Mouse (Mus musculus): Measurements from ENCODE around the gene Smoc1. TPM values are rescaled to one million over a fixed set of nuclear protein-coding genes. Genes with fewer than 3 reads are reported as not detected.

Smoc1 gene
- polyA plus RNA-seq, 1 experiment from 2014 or later, result 14.7 TPM

DNA sequence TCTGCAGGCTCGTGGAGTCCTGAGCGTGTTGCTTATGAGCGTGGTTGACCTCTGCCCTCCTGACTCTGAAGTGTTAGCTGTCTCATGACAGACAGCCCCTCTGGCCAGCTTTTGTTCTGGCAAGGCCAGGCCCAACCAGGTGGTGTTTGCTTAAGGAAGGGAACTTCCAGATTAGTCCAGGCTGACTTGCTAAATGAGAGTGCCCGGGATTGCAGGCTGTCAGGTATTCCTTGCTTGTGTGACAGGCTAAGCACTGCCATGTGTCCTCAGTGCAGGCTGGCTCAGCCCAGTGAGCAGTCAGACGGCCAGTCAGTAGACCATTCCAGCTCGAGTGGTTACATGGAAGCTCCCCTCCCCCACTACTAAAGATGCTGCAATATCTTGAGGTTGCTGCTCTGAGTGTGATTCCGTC, 82.0 kb downstream of the Smoc1 start:
- 16% methylated on average over 7 of the region's 7 CpGs for WGBS
- no peak overlapping the region for H3K27ac ChIP-seq
- no peaks in the 10 kb centered on the region for H3K9me3 ChIP-seq
- H3K4me3 ChIP-seq, result no peak overlapping the region
- peaks cover 10% of the 10 kb centered on the region for H3K4me1 ChIP-seq
- no peaks in the 10 kb centered on the region for H3K36me3 ChIP-seq
- no peak for ATAC-seq (ENCODE audit: low FRiP score, low read depth)
- no peak overlapping the region for H3K9ac ChIP-seq
- no peaks in the 10 kb centered on the region for H3K27me3 ChIP-seq (replicated peaks)
- no peak overlapping the region for H3K4me2 ChIP-seq (replicated peaks)

DNA sequence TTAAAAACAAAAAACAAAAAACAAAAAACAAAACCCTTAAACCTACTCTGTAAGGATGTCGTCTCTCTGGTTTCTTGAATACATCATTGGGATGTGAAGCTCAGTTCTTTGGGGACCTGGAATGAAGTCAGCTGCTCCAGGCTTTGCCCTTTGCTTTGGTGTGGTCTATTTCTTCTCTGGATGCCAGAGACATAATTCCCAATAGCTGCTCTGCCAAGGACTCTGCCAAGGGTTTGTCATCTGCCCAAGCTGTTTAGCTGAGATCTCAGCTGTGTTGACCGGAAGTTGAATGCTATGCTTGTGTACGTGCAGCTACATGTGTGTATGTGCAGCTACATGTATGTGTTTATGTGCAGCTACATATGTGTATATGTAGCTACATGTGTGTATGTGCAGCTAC, 83.4 kb downstream of the Smoc1 start:
- Histone ChIP-seq H3K27ac (no peak overlapping the region), H3K4me2 (replicated peaks) (no peak overlapping the region), H3K9me3 (no peaks in the 10 kb centered on the region), H3K27me3 (replicated peaks) (no peaks in the 10 kb centered on the region), H3K4me1 (peaks cover 10% of the 10 kb centered on the region), H3K4me3 (no peak overlapping the region), H3K9ac (no peak overlapping the region), H3K36me3 (no peaks in the 10 kb centered on the region)
- ATAC-seq (ENCODE audit: low FRiP score, low read depth), result no peak
- 95% methylated on average over 3 of the region's 3 CpGs for WGBS

DNA sequence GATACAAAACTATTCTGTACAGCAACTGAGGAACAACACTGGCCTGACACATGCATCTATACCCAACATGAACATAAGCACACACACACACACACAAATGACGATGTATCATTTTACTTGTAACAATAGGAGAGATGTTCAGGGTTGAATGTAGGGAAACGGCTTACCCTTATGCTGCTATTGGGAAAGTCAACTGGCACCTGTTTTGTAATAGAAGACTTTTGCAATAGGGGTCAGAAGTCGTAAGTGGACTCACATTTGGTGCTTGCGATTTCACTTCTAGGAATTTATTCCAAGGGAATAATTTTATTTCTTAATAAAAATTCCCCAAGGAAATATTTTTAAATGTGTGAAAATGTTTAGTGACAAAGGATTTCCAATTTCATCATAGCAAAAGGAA, 85.7 kb downstream of the Smoc1 start:
- H3K9ac ChIP-seq, result no peak overlapping the region
- H3K4me1 ChIP-seq, result peaks cover 10% of the 10 kb centered on the region
- no peak overlapping the region for H3K4me3 ChIP-seq
- no peak for ATAC-seq (ENCODE audit: low FRiP score, low read depth)
- no peaks in the 10 kb centered on the region for H3K9me3 ChIP-seq
- H3K4me2 ChIP-seq (replicated peaks), result no peak overlapping the region
- 94% methylated on average over 4 of the region's 4 CpGs for WGBS
- no peaks in the 10 kb centered on the region for H3K27me3 ChIP-seq (replicated peaks)
- no peaks in the 10 kb centered on the region for H3K36me3 ChIP-seq
- H3K27ac ChIP-seq, result no peak overlapping the region

DNA sequence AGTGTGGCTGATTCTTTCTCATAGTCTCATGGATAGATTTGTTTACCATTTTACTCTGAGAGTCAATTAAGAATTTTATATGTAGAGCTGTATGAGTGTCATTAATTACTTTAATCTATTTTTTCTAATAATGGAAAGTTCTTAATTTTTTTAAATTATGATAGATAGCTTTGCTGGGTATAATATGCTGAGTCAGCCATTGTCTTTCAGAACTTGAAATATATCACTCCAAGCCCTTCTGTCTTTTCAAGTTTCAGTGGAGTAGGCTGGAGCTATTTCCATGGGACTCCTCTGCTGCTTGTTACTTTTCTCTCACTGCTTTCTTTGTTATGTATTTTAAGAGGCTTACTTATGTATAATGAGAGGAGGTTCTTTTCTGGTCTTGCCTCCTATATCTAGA, 93.7 kb downstream of the Smoc1 start:
- Histone ChIP-seq H3K27me3 (replicated peaks) (no peaks in the 10 kb centered on the region), H3K9me3 (no peaks in the 10 kb centered on the region), H3K4me1 (no peaks in the 10 kb centered on the region), H3K4me3 (no peak overlapping the region), H3K9ac (no peak overlapping the region), H3K27ac (no peak overlapping the region), H3K36me3 (no peaks in the 10 kb centered on the region), H3K4me2 (replicated peaks) (no peak overlapping the region)
- no peak for ATAC-seq (ENCODE audit: low FRiP score, low read depth)

DNA sequence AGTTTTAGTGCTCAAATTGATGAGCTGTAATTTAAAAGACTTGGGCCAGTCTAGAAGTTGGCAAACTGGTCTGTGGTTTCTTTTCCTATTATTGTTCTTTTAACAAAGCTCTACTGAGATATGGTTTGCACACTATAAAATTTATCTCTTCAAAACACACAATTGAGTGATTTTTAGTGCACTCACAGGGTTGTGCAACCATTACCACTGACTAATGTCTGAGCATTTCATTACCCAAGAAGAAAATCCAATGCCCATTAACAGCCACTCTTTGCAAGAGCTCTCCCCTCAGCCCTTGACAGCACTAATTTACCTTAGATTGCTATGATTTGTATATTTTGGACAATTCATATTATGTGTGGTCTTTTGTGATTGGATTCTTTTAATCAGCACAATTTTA, 97.2 kb downstream of the Smoc1 start:
- ATAC-seq (ENCODE audit: low FRiP score, low read depth), result no peak
- Histone ChIP-seq H3K36me3 (no peaks in the 10 kb centered on the region), H3K9me3 (no peaks in the 10 kb centered on the region), H3K4me2 (replicated peaks) (no peak overlapping the region), H3K4me3 (no peak overlapping the region), H3K27me3 (replicated peaks) (no peaks in the 10 kb centered on the region), H3K9ac (no peak overlapping the region), H3K27ac (no peak overlapping the region), H3K4me1 (no peaks in the 10 kb centered on the region)

DNA sequence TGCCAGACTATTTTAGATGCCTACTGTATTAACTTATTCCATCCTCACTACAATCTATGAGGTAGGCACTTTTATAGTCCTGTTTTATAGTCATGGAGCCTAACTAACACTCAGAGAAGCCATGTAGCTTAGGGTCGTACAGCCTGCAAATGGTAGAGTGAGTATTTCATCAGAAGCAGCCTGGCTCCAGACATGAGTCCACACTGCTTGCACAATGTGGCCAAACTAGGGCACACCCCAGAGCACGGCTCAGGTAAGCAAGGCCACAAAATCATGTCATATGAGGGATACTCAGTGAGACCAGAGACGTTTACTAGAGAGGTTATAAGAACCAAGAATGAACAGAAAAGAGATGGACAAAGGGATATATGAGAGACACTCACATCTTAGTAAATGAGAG, 100.2 kb downstream of the Smoc1 start:
- H3K4me1 ChIP-seq, result no peaks in the 10 kb centered on the region
- no peaks in the 10 kb centered on the region for H3K27me3 ChIP-seq (replicated peaks)
- no peaks in the 10 kb centered on the region for H3K9me3 ChIP-seq
- H3K4me3 ChIP-seq, result no peak overlapping the region
- WGBS, result 86% methylated on average over 3 of the region's 3 CpGs
- no peak for ATAC-seq (ENCODE audit: low FRiP score, low read depth)
- no peak overlapping the region for H3K9ac ChIP-seq
- H3K36me3 ChIP-seq, result no peaks in the 10 kb centered on the region
- H3K27ac ChIP-seq, result no peak overlapping the region
- H3K4me2 ChIP-seq (replicated peaks), result no peak overlapping the region

DNA sequence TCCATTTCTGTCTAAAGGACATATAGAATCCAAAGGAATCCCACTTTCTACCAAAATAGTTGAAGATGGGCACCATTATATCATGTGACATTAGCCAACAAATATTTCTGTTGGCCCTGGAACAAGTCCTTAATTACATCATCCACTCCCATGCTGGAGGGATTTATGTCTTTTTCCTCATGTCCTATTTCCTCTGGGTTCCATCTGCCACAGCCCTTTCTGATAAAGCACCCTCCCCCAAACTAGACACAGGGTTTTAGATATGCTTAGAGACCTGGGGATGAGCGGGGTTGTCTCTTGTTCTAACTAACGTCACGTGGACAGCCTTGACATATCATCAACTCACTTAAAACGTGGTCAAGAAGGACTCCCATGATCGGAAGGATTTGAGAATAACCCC, 102.1 kb downstream of the Smoc1 start:
- no peak for ATAC-seq (ENCODE audit: low FRiP score, low read depth)
- WGBS, result 92% methylated on average over 5 of the region's 5 CpGs
- H3K36me3 ChIP-seq, result no peaks in the 10 kb centered on the region
- H3K4me2 ChIP-seq (replicated peaks), result no peak overlapping the region
- H3K27ac ChIP-seq, result no peak overlapping the region
- H3K9me3 ChIP-seq, result no peaks in the 10 kb centered on the region
- H3K9ac ChIP-seq, result no peak overlapping the region
- no peak overlapping the region for H3K4me3 ChIP-seq
- no peaks in the 10 kb centered on the region for H3K27me3 ChIP-seq (replicated peaks)
- H3K4me1 ChIP-seq, result peaks cover 4% of the 10 kb centered on the region; the same call in 1 of the 2 replicates

DNA sequence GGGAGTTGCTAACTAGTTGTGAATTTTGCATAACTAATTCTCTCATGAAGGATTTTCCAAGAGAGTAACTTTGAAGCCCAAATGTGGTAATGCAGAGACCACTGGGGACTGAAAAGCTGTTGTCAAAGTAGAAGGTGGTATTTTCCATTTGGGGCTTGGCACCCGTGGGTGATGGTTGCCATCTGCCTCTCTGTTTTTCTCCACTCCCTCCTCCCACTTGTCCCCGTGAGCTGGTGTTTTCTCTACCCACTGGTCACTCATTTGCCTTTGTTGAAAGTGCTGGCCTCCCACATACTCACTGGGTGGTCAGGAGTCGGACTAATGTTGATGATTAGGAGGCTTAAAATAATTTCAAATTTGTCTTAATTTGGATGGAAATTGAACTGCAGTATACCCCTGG, 104.1 kb downstream of the Smoc1 start:
- no peak overlapping the region for H3K27ac ChIP-seq
- H3K27me3 ChIP-seq (replicated peaks), result no peaks in the 10 kb centered on the region
- H3K4me3 ChIP-seq, result no peak overlapping the region
- no peaks in the 10 kb centered on the region for H3K36me3 ChIP-seq
- no peak overlapping the region for H3K4me2 ChIP-seq (replicated peaks)
- no peaks in the 10 kb centered on the region for H3K9me3 ChIP-seq
- ATAC-seq (ENCODE audit: low FRiP score, low read depth), result no peak
- peaks cover 10% of the 10 kb centered on the region; the same call in 1 of the 2 replicates for H3K4me1 ChIP-seq
- WGBS, result 61% methylated on average over 3 of the region's 3 CpGs
- no peak overlapping the region for H3K9ac ChIP-seq

DNA sequence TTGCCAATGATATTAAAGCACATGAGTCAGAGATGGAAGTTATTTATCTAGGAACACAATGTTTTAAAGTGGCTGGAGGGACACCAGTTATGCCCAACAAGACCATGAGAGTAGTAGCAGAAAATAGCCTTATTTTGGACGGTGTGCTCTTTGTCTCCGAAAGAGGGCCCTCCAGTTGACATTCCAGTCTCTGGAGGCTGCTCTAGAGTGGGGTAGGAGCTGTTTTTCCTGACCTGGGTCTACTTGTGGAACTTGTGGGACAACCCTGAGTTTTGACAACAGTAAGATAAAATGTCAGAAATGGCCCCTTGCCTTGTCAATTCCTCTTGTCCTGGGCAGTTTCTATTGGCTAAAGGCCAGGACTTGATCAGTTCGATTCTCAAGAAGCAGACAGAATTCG, 104.5 kb downstream of the Smoc1 start:
- Histone ChIP-seq H3K4me2 (replicated peaks) (no peak overlapping the region), H3K27ac (no peak overlapping the region), H3K27me3 (replicated peaks) (no peaks in the 10 kb centered on the region), H3K36me3 (no peaks in the 10 kb centered on the region), H3K4me3 (no peak overlapping the region), H3K4me1 (peaks cover 10% of the 10 kb centered on the region; the same call in 1 of the 2 replicates), H3K9me3 (no peaks in the 10 kb centered on the region), H3K9ac (no peak overlapping the region)
- WGBS, result 83% methylated on average over 4 of the region's 4 CpGs
- ATAC-seq (ENCODE audit: low FRiP score, low read depth), result no peak

DNA sequence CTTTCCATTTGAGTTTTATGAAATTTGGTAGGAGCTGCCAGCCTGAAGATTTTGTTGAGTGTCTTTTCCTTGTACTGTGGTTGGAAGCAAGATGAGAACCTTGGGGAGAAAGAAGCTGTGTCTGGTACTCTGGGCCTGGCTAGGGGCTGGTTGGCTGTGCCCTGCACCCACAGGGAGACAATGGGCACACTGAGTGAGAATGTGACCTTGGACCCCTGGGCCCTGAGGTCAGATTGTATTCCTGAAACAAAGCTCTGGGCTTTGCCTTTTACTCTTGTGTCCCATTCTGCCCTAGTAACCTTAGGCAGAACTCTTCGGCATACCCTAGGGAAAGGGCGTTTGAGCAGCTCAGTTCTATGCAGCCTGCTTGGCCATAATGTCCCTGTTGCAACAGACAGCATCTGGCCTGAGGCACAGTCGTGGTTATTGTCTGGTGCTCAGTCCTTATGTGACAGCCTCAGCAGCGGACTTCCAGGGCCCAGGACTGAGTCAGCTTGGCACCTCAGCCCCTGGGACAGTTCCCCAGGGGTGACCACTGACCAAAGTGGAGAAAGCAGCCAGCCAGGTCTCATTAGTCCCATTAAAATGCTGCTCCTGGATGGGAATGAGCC, 106.6 kb downstream of the Smoc1 start:
- WGBS, result 40% methylated on average over 4 of the region's 4 CpGs
- Histone ChIP-seq H3K4me3 (no peak overlapping the region), H3K27me3 (replicated peaks) (no peaks in the 10 kb centered on the region), H3K9ac (no peak overlapping the region), H3K9me3 (no peaks in the 10 kb centered on the region), H3K27ac (no peak overlapping the region), H3K36me3 (no peaks in the 10 kb centered on the region), H3K4me2 (replicated peaks) (no peak overlapping the region), H3K4me1 (peaks cover 10% of the 10 kb centered on the region; the same call in 1 of the 2 replicates)
- ATAC-seq (ENCODE audit: low FRiP score, low read depth), result no peak

DNA sequence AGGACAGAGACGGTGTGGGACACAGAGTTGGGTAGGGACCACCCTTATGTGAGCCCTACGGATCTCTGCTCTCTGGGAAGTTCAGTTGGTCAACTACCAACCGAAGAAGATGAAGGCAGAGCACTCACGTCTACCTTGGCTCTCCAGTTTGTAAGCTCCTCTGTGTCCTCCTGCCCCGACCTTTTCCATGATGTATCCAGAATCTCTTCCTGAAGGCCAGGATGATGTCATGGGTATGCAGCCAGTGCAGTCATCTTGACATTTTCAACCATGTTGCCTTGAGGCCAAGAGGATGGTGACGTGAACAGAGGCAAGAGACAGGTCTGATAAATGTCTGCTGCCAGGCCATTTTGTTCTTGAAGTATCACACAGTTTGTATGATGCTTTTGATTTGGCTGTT, 111.6 kb downstream of the Smoc1 start:
- H3K9me3 ChIP-seq, result no peaks in the 10 kb centered on the region
- H3K9ac ChIP-seq, result no peak overlapping the region
- H3K27me3 ChIP-seq (replicated peaks), result no peaks in the 10 kb centered on the region
- peaks cover 23% of the 10 kb centered on the region for H3K4me1 ChIP-seq
- ATAC-seq (ENCODE audit: low FRiP score, low read depth), result no peak
- H3K36me3 ChIP-seq, result no peaks in the 10 kb centered on the region
- H3K4me2 ChIP-seq (replicated peaks), result no peak overlapping the region
- 92% methylated on average over 6 of the region's 6 CpGs for WGBS
- H3K4me3 ChIP-seq, result no peak overlapping the region
- no peak overlapping the region for H3K27ac ChIP-seq

DNA sequence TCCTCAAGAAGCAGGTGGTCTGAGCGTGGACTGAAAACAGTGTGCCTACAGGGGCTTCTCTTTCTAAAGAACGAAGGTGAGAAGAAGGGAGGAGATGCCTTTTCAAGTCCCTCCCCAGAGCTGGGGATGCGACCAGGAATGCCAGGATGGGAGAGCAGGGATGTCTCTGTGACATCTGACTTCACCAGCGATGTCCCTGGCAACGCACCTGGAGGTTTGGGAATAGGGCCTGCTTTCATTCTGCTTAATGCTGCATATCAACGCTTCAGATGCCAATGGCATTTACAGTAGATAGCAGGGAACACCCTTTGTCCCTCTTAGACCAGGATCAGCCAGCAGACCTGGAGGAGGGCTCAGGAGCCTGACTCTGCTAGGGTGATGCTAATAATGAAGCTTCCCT, 112.9 kb downstream of the Smoc1 start:
- Histone ChIP-seq H3K27ac (no peak overlapping the region), H3K4me1 (peaks cover 13% of the 10 kb centered on the region), H3K36me3 (no peaks in the 10 kb centered on the region), H3K9me3 (no peaks in the 10 kb centered on the region), H3K4me3 (no peak overlapping the region), H3K27me3 (replicated peaks) (no peaks in the 10 kb centered on the region), H3K9ac (no peak overlapping the region), H3K4me2 (replicated peaks) (no peak overlapping the region)
- ATAC-seq (ENCODE audit: low FRiP score, low read depth), result no peak
- WGBS, result 86% methylated on average over 6 of the region's 6 CpGs

DNA sequence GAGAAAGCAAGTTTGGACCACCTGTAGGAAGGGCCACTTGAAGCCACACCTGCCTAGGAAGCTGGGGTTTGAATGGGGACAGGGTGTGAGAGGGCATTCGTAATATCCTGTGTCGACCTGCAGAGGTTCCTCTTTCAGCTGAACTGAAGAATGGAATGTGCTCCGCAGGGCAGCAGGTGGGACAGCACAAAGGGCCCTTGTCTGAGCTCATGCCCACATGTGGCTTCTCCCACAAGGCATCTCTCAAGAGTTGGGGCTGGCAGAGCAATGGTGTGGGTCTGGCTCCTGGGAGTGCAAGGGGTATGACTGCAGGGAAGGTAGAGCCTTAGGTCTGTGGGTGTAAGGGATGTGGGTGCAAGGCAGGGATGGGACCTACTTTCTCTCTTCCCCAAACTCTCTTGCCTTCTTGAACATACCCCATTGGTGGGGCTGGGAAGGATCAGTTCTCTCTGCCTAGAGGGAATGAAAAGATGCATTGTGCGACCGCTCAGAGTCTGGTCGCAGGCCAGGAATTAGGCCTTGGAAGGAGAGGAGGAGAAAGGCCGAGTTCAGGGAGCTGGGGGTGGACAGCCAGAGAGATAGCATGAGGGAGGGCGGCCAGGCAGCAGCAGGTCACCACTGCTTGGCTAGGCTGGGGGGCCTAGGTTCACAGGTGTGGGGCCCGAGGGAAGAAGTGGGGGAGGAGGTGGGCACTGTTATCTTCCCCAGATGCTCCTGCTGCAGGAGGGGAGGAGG, 114.2 kb downstream of the Smoc1 start:
- Histone ChIP-seq H3K9ac (no peak overlapping the region), H3K27me3 (replicated peaks) (no peaks in the 10 kb centered on the region), H3K4me2 (replicated peaks) (no peak overlapping the region), H3K4me3 (no peak overlapping the region), H3K27ac (no peak overlapping the region), H3K4me1 (peaks cover 13% of the 10 kb centered on the region), H3K9me3 (no peaks in the 10 kb centered on the region), H3K36me3 (no peaks in the 10 kb centered on the region)
- WGBS, result 42% methylated on average over 9 of the region's 9 CpGs
- ATAC-seq (ENCODE audit: low FRiP score, low read depth), result peak; percentile 44
